Mouse (Mus musculus): ENCODE measurements around the gene Elp5. TPM values are rescaled to one million over a fixed set of nuclear protein-coding genes. Genes with fewer than 3 reads are reported as not detected.

The Elp5 gene
- polyA plus RNA-seq, 1 experiment from 2014 or later: 111 TPM

GRCm38 (mm10) chr11:69929712-69930111, 52.6 kb downstream of the Elp5 start:
- Histone ChIP-seq H3K27ac (ENCODE audit: low read length) (no peak overlapping the region), H3K36me3 (ENCODE audit: control insufficient read depth, insufficient read depth, low read length) (no peaks in the 10 kb centered on the region), H3K27me3 (ENCODE audit: control insufficient read depth, insufficient read depth, low read length) (no peaks in the 10 kb centered on the region), H3K4me2 (replicated peaks; ENCODE audit: low read depth, low read length) (no peak overlapping the region), H3K9ac (replicated peaks; ENCODE audit: low read depth, low read length) (no peak overlapping the region), H3K4me1 (ENCODE audit: control insufficient read depth, insufficient read depth, low read length) (0 out of 2 replicates have a peak, but pooled peaks cover 4% of the 10 kb centered on the region), H3K4me3 (ENCODE audit: low read depth, low read length) (no peak overlapping the region), H3K9me3 (ENCODE audit: control insufficient read depth, low read depth, low read length) (no peaks in the 10 kb centered on the region)
- 39% methylated on average over 4 of the region's 4 CpGs for WGBS
- ATAC-seq (ENCODE audit: insufficient number of reproducible peaks, insufficient read depth, low FRiP score, low read depth): no peak

- H3K27ac ChIP-seq (ENCODE audit: low read length): no peak overlapping the region
These were observed 54.8 kb downstream of the Elp5 start for GRCm38 (mm10) chr11:69927501-69927900.

GRCm38 (mm10) chr11:69922796-69923195, 59.5 kb downstream of the Elp5 start:
- Histone ChIP-seq H3K4me3 (ENCODE audit: low read depth, low read length) (no peak overlapping the region), H3K9me3 (ENCODE audit: control insufficient read depth, low read depth, low read length) (no peaks in the 10 kb centered on the region), H3K4me1 (ENCODE audit: control insufficient read depth, insufficient read depth, low read length) (peaks cover 16% of the 10 kb centered on the region), H3K36me3 (ENCODE audit: control insufficient read depth, insufficient read depth, low read length) (peaks cover 14% of the 10 kb centered on the region), H3K27me3 (ENCODE audit: control insufficient read depth, insufficient read depth, low read length) (no peaks in the 10 kb centered on the region), H3K4me2 (replicated peaks; ENCODE audit: low read depth, low read length) (peak overlapping the region; percentile 50; the same call in 1 of the 2 replicates), H3K9ac (replicated peaks; ENCODE audit: low read depth, low read length) (no peak overlapping the region; the same call in 1 of the 2 replicates), H3K27ac (ENCODE audit: low read length) (peak overlapping the region; percentile 99; the same call in 1 of the 2 replicates)
- WGBS: 63% methylated on average over 3 of the region's 3 CpGs
- no peak for ATAC-seq (ENCODE audit: insufficient number of reproducible peaks, insufficient read depth, low FRiP score, low read depth)

More at GRCm38 (mm10) chr11:69927501-69927900, 54.8 kb downstream of the Elp5 start:
- Histone ChIP-seq H3K27me3 (ENCODE audit: control insufficient read depth, insufficient read depth, low read length) (no peaks in the 10 kb centered on the region), H3K4me2 (replicated peaks; ENCODE audit: low read depth, low read length) (no peak overlapping the region), H3K9ac (replicated peaks; ENCODE audit: low read depth, low read length) (no peak overlapping the region), H3K4me1 (ENCODE audit: control insufficient read depth, insufficient read depth, low read length) (peaks cover 4% of the 10 kb centered on the region), H3K4me3 (ENCODE audit: low read depth, low read length) (no peak overlapping the region), H3K9me3 (ENCODE audit: control insufficient read depth, low read depth, low read length) (no peaks in the 10 kb centered on the region), H3K36me3 (ENCODE audit: control insufficient read depth, insufficient read depth, low read length) (no peaks in the 10 kb centered on the region)
- WGBS: 97% methylated on average over 2 of the region's 2 CpGs
- ATAC-seq (ENCODE audit: insufficient number of reproducible peaks, insufficient read depth, low FRiP score, low read depth): 0 out of 2 replicates have a peak, but pooled peaks have one; percentile 28

- peaks cover 20% of the 10 kb centered on the region for H3K36me3 ChIP-seq (ENCODE audit: control insufficient read depth, insufficient read depth, low read length)
- H3K4me2 ChIP-seq (replicated peaks; ENCODE audit: low read depth, low read length): peak overlapping the region; percentile 50
- H3K9ac ChIP-seq (replicated peaks; ENCODE audit: low read depth, low read length): peak overlapping the region; percentile 60
- ATAC-seq (ENCODE audit: insufficient number of reproducible peaks, insufficient read depth, low FRiP score, low read depth): no peak
- peak overlapping the region; percentile 98 for H3K4me3 ChIP-seq (ENCODE audit: low read depth, low read length)
- peaks cover 16% of the 10 kb centered on the region for H3K4me1 ChIP-seq (ENCODE audit: control insufficient read depth, insufficient read depth, low read length)
- WGBS: 3% methylated on average over 12 of the region's 12 CpGs
- H3K27ac ChIP-seq (ENCODE audit: low read length): peak overlapping the region; percentile 99
- no peaks in the 10 kb centered on the region for H3K9me3 ChIP-seq (ENCODE audit: control insufficient read depth, low read depth, low read length)
- H3K27me3 ChIP-seq (ENCODE audit: control insufficient read depth, insufficient read depth, low read length): no peaks in the 10 kb centered on the region
These were observed 60.1 kb downstream of the Elp5 start for GRCm38 (mm10) chr11:69922012-69922756.

- Histone ChIP-seq H3K9me3 (ENCODE audit: control insufficient read depth, low read depth, low read length) (no peaks in the 10 kb centered on the region), H3K4me2 (replicated peaks; ENCODE audit: low read depth, low read length) (peak within 1 kb of the TSS; percentile 50), H3K27me3 (ENCODE audit: control insufficient read depth, insufficient read depth, low read length) (no peaks in the 10 kb centered on the region), H3K36me3 (ENCODE audit: control insufficient read depth, insufficient read depth, low read length) (peaks cover 23% of the 10 kb centered on the region), H3K9ac (replicated peaks; ENCODE audit: low read depth, low read length) (peak within 1 kb of the TSS; percentile 97), H3K4me3 (ENCODE audit: low read depth, low read length) (peak within 1 kb of the TSS; percentile 98), H3K4me1 (ENCODE audit: control insufficient read depth, insufficient read depth, low read length) (peaks cover 16% of the 10 kb centered on the region), H3K27ac (ENCODE audit: low read length) (peak within 1 kb of the TSS; percentile 99)
- ATAC-seq (ENCODE audit: insufficient number of reproducible peaks, insufficient read depth, low FRiP score, low read depth): peak; percentile 95
- WGBS: under 1% methylated on average over 70 of the region's 78 CpGs
These were observed 61.0 kb downstream of the Elp5 start, which contains the start of gene Eif5a for GRCm38 (mm10) chr11:69921114-69922011. TSS of gene Eif5a (minus strand) at chr11:69921958.

- peak overlapping the region; percentile 44 for H3K4me2 ChIP-seq (replicated peaks; ENCODE audit: low read depth, low read length)
- H3K9me3 ChIP-seq (ENCODE audit: control insufficient read depth, low read depth, low read length): no peaks in the 10 kb centered on the region
- under 1% methylated on average over 60 of the region's 65 CpGs for WGBS
- no peaks in the 10 kb centered on the region for H3K27me3 ChIP-seq (ENCODE audit: control insufficient read depth, insufficient read depth, low read length)
- ATAC-seq (ENCODE audit: insufficient number of reproducible peaks, insufficient read depth, low FRiP score, low read depth): peak; percentile 14
- peaks cover 33% of the 10 kb centered on the region for H3K36me3 ChIP-seq (ENCODE audit: control insufficient read depth, insufficient read depth, low read length)
- H3K4me3 ChIP-seq (ENCODE audit: low read depth, low read length): peak overlapping the region; percentile 98
- H3K9ac ChIP-seq (replicated peaks; ENCODE audit: low read depth, low read length): peak overlapping the region; percentile 97
- peaks cover 25% of the 10 kb centered on the region for H3K4me1 ChIP-seq (ENCODE audit: control insufficient read depth, insufficient read depth, low read length)
- peak overlapping the region; percentile 96 for H3K27ac ChIP-seq (ENCODE audit: low read length)
These were observed 61.9 kb downstream of the Elp5 start for GRCm38 (mm10) chr11:69920266-69921031.

- Histone ChIP-seq H3K36me3 (ENCODE audit: control insufficient read depth, insufficient read depth, low read length) (peaks cover 39% of the 10 kb centered on the region), H3K4me1 (ENCODE audit: control insufficient read depth, insufficient read depth, low read length) (peaks cover 30% of the 10 kb centered on the region), H3K27me3 (ENCODE audit: control insufficient read depth, insufficient read depth, low read length) (no peaks in the 10 kb centered on the region), H3K27ac (ENCODE audit: low read length) (peak overlapping the region; percentile 96), H3K9me3 (ENCODE audit: control insufficient read depth, low read depth, low read length) (no peaks in the 10 kb centered on the region), H3K9ac (replicated peaks; ENCODE audit: low read depth, low read length) (peak overlapping the region; percentile 97), H3K4me2 (replicated peaks; ENCODE audit: low read depth, low read length) (peak overlapping the region; percentile 44), H3K4me3 (ENCODE audit: low read depth, low read length) (peak overlapping the region; percentile 98)
- 2% methylated on average over 17 of the region's 17 CpGs for WGBS
- no peak for ATAC-seq (ENCODE audit: insufficient number of reproducible peaks, insufficient read depth, low FRiP score, low read depth)
These were observed 62.6 kb downstream of the Elp5 start for GRCm38 (mm10) chr11:69919661-69920265.
